In genomic region chr9:83615912-83616585, GRCm38 (mm10) we compare ENCODE assay signal across 10 mouse cellular contexts.
A peak's percentile ranks its signal among the peaks of the same experiment; 100 is the strongest.
DNase-seq lines count a peak whose midpoint lies in the region; ATAC-seq and TF ChIP-seq lines count a peak whose summit lies in the region.
"Had no signal": no experiment of that assay in that cellular context is flagged by ENCODE, and none has a peak within 500 bp of the region (broad histone marks: within the 10 kb centered on the region; RNA-seq: fewer than 3 reads in every experiment).

No protein-coding gene starts in this region.

- no peaks in the 10 kb centered on the region for H3K36me3 ChIP-seq in heart, embryonic 10.5 days
- no peaks in the 10 kb centered on the region for H3K36me3 ChIP-seq in lung, postnatal 0 days (ENCODE audit: insufficient read depth, low read length)
- H3K36me3 ChIP-seq in embryonic facial prominence, embryonic 14.5 days (ENCODE audit: control insufficient read depth, insufficient read depth, low read length): no peaks in the 10 kb centered on the region
- H3K36me3 ChIP-seq in stomach, embryonic 14.5 days (ENCODE audit: control insufficient read depth, insufficient read depth, low read length): no peaks in the 10 kb centered on the region
- H3K36me3 ChIP-seq: hindbrain, embryonic 12.5 days had no signal

- H3K4me3 ChIP-seq in heart, embryonic 10.5 days: no peak overlapping the region
- H3K4me3 ChIP-seq in lung, postnatal 0 days (ENCODE audit: low read depth, low read length): no peak overlapping the region
- H3K4me3 ChIP-seq in embryonic facial prominence, embryonic 14.5 days (ENCODE audit: low read depth, low read length): no peak overlapping the region
- H3K4me3 ChIP-seq in stomach, embryonic 14.5 days (ENCODE audit: low read depth, low read length): no peak overlapping the region
- H3K4me3 ChIP-seq: hindbrain, embryonic 12.5 days had no signal

- no peak for DNase-seq in heart, embryonic 10.5 days (ENCODE audit: low spot score)
- no peak for DNase-seq in heart, adult 18-20 months
- peak; percentile 67 for DNase-seq in lung, postnatal 0 days (ENCODE audit: low spot score)
- no peak for DNase-seq in lung, postnatal 25 days (ENCODE audit: low spot score)
- DNase-seq in embryonic facial prominence, embryonic 14.5 days (ENCODE audit: low spot score): peak; percentile 82
- DNase-seq in B cell, adult 2 months: no peak
- no peak for DNase-seq in layer of hippocampus, postnatal 10 days (ENCODE audit: low spot score in 2 of 2)
- DNase-seq: cerebellum, adult 8-10 months had no signal

- H3K27ac ChIP-seq in heart, embryonic 10.5 days: peak overlapping the region; percentile 62; the same call in 1 of the 2 replicates
- H3K27ac ChIP-seq in lung, postnatal 0 days (ENCODE audit: low read length): no peak overlapping the region
- no peak overlapping the region for H3K27ac ChIP-seq in embryonic facial prominence, embryonic 14.5 days (replicated peaks; ENCODE audit: low read depth, low read length)
- H3K27ac ChIP-seq in stomach, embryonic 14.5 days (ENCODE audit: low read length): no peak overlapping the region
- H3K27ac ChIP-seq: hindbrain, embryonic 12.5 days had no signal

- peak; percentile 82 for ATAC-seq in lung, postnatal 0 days
- ATAC-seq in embryonic facial prominence, embryonic 14.5 days (ENCODE audit: low read depth): peak; percentile 89
- peak; percentile 72; the same call in 1 of the 2 replicates for ATAC-seq in stomach, embryonic 14.5 days (ENCODE audit: insufficient number of reproducible peaks, insufficient read depth, low FRiP score, low read depth)

- H3K27me3 ChIP-seq in heart, embryonic 10.5 days (ENCODE audit: insufficient read depth, poor library complexity, severe bottlenecking): no peaks in the 10 kb centered on the region
- no peaks in the 10 kb centered on the region for H3K27me3 ChIP-seq in lung, postnatal 0 days (replicated peaks; ENCODE audit: insufficient read depth, low read length)
- no peaks in the 10 kb centered on the region for H3K27me3 ChIP-seq in embryonic facial prominence, embryonic 14.5 days (replicated peaks; ENCODE audit: control insufficient read depth, insufficient read depth, low read length)
- H3K27me3 ChIP-seq in stomach, embryonic 14.5 days (ENCODE audit: control insufficient read depth, insufficient read depth, low read length): no peaks in the 10 kb centered on the region
- H3K27me3 ChIP-seq: hindbrain, embryonic 12.5 days had no signal

- WGBS in heart, embryonic 10.5 days: 28% methylated on average over 6 of the region's 6 CpGs
- 12% methylated on average over 6 of the region's 6 CpGs for WGBS in lung, postnatal 0 days
- 40% methylated on average over 6 of the region's 6 CpGs for WGBS in embryonic facial prominence, embryonic 14.5 days
- 33% methylated on average over 6 of the region's 6 CpGs for WGBS in stomach, embryonic 14.5 days

- H3K4me2 ChIP-seq in lung, postnatal 0 days (replicated peaks; ENCODE audit: low read depth, low read length): peak overlapping the region; percentile 12; the same call in 1 of the 2 replicates
- H3K4me2 ChIP-seq in embryonic facial prominence, embryonic 14.5 days (ENCODE audit: low read depth, low read length): no peak overlapping the region
- no peak overlapping the region for H3K4me2 ChIP-seq in stomach, embryonic 14.5 days (replicated peaks; ENCODE audit: low read depth, low read length)
- H3K4me2 ChIP-seq: hindbrain, embryonic 12.5 days had no signal

- TF ChIP-seq EP300 in lung, postnatal 0 days (IDR thresholded peaks at IDR 0.05): no peak

- peaks cover 17% of the 10 kb centered on the region for H3K4me1 ChIP-seq in heart, embryonic 10.5 days
- no peaks in the 10 kb centered on the region for H3K4me1 ChIP-seq in lung, postnatal 0 days (ENCODE audit: insufficient read depth, low read depth, low read length)
- H3K4me1 ChIP-seq in embryonic facial prominence, embryonic 14.5 days (ENCODE audit: control insufficient read depth, insufficient read depth, low read length): no peaks in the 10 kb centered on the region
- H3K4me1 ChIP-seq in stomach, embryonic 14.5 days (ENCODE audit: control insufficient read depth, insufficient read depth, low read length): peaks cover 5% of the 10 kb centered on the region; the same call in 1 of the 2 replicates

- H3K9ac ChIP-seq in lung, postnatal 0 days (replicated peaks; ENCODE audit: low read depth): no peak overlapping the region
- no peak overlapping the region for H3K9ac ChIP-seq in embryonic facial prominence, embryonic 14.5 days (ENCODE audit: low read depth, low read length)
- H3K9ac ChIP-seq in stomach, embryonic 14.5 days (replicated peaks; ENCODE audit: low read depth, low read length): no peak overlapping the region
- H3K9ac ChIP-seq: hindbrain, embryonic 12.5 days had no signal

- no peaks in the 10 kb centered on the region for H3K9me3 ChIP-seq in heart, embryonic 10.5 days
- H3K9me3 ChIP-seq in lung, postnatal 0 days (ENCODE audit: low read length): no peaks in the 10 kb centered on the region
- H3K9me3 ChIP-seq in embryonic facial prominence, embryonic 14.5 days (ENCODE audit: control insufficient read depth, low read length): no peaks in the 10 kb centered on the region
- no peaks in the 10 kb centered on the region for H3K9me3 ChIP-seq in stomach, embryonic 14.5 days (ENCODE audit: control insufficient read depth, low read depth, low read length)
- H3K9me3 ChIP-seq: hindbrain, embryonic 12.5 days had no signal

- TF ChIP-seq CTCF in lung, postnatal 0 days (IDR thresholded peaks at IDR 0.05): no peak

Comparison
In these comparisons a context has a peak if more than half of its experiments do, and no peak if none do; other contexts are left out.
1. DNase-seq: peak in lung, postnatal 0 days (single experiment) and embryonic facial prominence, embryonic 14.5 days (single experiment); none in heart, embryonic 10.5 days (single experiment), heart, adult 18-20 months (0 of 2), lung, postnatal 25 days (single experiment), B cell, adult 2 months (0 of 2) and layer of hippocampus, postnatal 10 days (0 of 2).
2. Peak in every context shown above with its lines, with median percentiles within 50 percentile points of each other: ATAC-seq.